Mouse (Mus musculus) spleen, adult 2 months (tissue): ENCODE data around the gene Il11.

Experiments used
- CTCF ChIP-seq: fragments of 200-500 bp; IDR thresholded peaks from 2 replicates; pipeline ENCODE4 v1.5.1; 2011; ENCODE audit warnings: mild to moderate bottlenecking, inconsistent platforms; ENCODE audit not compliant: insufficient read depth, insufficient read length, insufficient replicate concordance; ENCODE audit errors: extremely low read depth
- POLR2A ChIP-seq: fragments of 200-500 bp; IDR thresholded peaks from 2 replicates; pipeline ENCODE4 v1.6.1; 2011; ENCODE audit warnings: low read depth, low read length, inconsistent platforms

GRCm38 (mm10) chr7:4752821-4753570, 29.7 kb downstream of the Il11 start, which contains the start of gene Cox6b2:
- TF ChIP-seq CTCF, result no peak
- no peak for TF ChIP-seq POLR2A
